Mouse (Mus musculus) cortical plate, adult 2 months (tissue): Measurements from ENCODE around the gene Mapk8.

ENCODE experiments used
- CTCF ChIP-seq: fragments of 200-500 bp; IDR thresholded peaks from 2 replicates; pipeline ENCODE4 v1.5.1; 2011; ENCODE audit warnings: mild to moderate bottlenecking, control low read depth, low read length; ENCODE audit not compliant: insufficient read depth; ENCODE audit errors: extremely low read depth
- POLR2A ChIP-seq: fragments of 200-500 bp; IDR thresholded peaks from 2 replicates; pipeline ENCODE4 v1.6.1; 2011; ENCODE audit warnings: mild to moderate bottlenecking, low read length, control low read depth; ENCODE audit not compliant: insufficient read depth; ENCODE audit errors: extremely low read depth

- no peak for TF ChIP-seq POLR2A
- no peak for TF ChIP-seq CTCF
Observed at GRCm38 (mm10) chr14:33358891-33359290, 88.1 kb downstream of the Mapk8 start.
